Mouse (Mus musculus) T-helper 2 cell (primary cell): ENCODE data around the gene Phlda3.

Experiments used
- in situ Hi-C: fragments of 300-600 bp; cut with MboI, MseI; formaldehyde crosslinking; loops from one replicate; pipeline ENCODE4 v1.15.1; 2025; ENCODE audit warnings: high pct_unique_total_duplicates

Gene Phlda3

DNA sequence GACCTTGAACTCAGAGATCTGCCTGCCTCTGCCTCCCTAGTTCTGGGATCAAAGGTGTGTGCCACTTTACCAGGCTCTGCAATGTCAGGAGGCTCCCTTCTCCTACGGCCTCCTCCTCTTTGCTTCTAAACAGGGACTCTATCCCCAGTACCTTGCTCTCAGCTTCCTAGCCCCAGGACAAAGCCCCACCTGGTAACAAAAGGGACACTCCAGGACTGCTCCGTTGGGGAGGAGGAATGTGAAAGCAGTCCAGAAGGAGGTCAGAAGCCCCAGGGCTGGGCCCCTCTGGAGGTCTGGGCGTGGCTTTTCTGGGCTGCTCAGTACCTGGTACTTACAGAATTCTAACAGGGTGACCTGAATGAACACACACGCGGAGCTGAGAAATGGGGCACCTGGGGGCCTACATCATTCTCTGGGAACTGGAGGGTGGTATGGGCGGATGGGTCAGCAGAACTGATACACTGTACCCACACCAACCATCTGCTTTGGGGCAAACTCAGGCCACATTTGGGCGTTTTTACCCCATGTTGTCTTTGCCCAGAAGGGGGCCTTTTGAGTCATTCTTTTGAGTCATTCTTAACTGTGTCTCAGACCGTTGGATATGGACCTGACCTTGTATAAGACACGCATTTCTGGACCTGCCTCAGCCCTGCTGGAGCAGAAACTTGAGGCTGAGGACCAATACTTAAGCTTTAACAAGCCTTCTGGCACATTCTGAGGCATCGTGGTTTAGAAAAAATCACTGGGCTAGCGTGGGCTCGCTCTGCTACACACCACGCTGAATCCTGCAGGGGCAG is 26.4 kb downstream of the Phlda3 start:
- in situ Hi-C loops: no loop called here

DNA sequence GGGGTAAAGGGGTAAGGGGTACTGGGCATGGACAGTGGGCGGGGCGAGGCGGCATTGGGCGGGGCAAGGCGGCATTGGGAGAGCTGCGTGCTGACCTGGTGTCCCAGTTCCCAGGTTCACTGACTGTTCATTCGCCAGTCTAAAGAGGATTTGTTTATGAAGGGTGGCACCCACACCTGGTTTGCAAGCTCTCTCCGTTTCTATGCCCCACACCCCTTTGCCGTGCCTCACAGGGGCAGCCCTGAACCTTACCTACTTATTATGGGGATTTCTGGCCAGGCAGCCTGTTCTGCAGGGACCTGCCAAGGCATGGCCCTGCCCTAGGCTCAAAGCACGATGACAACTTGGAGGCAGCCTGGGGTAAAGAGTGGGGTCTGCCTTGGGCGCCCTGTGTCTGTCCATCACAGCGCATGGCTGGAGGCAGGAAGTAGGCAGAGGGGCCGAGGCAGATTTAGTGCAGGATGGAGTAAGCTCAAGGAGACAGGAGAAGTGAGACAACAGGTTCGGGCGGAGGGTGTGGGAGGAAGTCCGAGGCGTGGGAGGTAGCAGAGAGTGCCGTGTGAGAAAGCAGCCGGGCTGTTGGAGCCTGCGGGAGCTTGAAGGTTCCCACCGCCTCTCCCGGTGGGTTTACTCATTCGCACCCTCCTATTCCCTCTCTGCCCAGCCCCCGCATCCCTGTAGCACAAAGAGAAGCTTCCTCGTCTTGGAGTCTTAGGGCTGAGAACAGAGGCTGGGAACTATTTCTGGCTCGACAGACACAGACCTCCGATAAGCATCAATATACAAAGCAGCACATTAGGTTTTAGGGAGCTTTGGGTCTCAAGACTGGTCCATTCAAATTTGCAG is 27.7 kb downstream of the Phlda3 start:
- in situ Hi-C loops: no loop called here

DNA sequence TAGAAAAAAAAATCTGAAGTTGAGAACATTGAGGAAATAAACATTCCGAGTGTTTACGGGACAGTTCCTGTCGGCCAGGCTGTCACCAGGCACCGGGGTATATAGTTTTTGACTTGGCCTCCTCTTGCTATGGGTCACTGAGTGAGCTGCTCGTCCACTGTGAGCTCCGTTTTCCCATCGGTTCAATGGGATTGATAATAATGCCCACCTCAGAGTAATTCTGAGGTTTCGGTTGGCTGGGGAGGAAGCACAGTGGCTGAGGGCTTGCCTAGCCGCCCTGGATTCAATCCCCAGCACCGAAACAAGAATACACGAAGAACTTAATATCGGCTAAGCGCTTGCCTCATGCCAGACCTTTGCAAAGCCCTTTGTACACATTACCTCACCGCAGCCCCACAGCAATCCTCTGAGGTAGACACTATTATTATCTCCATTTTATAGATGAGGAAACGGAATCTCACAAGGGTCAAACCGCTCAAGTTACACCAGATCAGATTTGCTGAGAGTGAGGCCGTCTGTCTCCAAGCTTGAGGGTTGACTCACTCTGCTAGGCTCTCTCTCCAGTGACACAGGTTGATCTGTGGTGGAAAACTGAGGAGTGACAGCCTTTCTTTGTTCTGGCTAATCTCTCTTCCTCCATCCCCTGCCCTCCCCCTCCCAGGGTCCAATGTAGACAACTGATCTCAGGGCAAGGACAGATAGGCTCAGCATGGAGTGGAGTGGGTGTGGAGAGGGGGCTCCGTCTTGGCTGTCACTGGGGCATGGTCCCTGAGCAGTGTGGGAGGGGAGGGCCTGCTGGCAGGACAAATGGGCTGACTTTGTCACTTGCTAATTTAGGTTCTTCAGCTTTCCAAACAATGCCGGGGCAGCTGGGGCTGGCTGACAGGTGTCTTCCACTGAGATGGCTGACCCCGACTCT is 28.6 kb downstream of the Phlda3 start:
- in situ Hi-C loops: no loop called here

DNA sequence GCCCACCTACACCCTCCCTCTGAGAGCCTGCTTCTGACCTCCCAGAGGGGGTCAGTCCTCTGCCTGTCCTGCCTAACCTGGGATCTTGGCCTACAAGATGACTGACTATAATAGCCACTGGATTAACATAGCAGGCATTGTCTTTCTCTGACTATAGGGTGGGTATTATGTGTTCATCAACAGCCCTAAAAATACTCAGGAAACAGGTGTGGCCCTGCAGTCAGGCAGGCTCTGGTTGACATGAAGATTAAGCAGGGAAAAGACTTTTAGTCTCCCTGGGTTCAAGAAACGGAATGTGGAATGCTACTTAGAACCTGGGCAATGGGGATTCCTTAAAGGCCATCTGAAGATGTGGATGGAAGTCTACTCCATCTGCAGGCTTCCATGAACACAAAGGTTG is 32.6 kb downstream of the Phlda3 start:
- in situ Hi-C loops: no loop called here

DNA sequence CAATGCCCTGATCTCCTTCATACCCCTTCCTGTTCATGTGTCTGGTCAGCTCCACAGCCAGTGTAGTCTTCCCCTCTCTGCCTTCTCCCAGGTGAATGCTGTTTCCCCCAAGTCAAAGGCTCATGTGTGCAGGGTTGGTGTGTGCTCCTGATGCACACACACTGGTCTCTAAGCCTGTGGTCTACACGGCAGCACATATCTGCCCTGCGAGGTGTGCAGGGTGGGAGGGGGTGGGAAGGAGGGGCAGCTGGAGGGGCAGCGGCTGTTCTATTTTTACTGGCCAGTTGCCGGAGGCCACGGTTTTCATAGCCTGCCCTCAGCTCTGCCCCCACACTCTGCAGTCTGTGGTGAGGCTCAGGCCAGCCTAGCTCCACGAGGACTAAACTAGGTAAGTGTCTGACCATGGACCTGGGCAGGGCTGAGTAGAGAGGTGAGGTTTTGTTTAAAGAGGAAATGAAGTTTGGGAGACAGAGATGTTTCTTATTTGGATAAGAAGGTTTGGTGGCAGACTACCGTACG is 33.2 kb downstream of the Phlda3 start:
- in situ Hi-C loops: no loop called here

DNA sequence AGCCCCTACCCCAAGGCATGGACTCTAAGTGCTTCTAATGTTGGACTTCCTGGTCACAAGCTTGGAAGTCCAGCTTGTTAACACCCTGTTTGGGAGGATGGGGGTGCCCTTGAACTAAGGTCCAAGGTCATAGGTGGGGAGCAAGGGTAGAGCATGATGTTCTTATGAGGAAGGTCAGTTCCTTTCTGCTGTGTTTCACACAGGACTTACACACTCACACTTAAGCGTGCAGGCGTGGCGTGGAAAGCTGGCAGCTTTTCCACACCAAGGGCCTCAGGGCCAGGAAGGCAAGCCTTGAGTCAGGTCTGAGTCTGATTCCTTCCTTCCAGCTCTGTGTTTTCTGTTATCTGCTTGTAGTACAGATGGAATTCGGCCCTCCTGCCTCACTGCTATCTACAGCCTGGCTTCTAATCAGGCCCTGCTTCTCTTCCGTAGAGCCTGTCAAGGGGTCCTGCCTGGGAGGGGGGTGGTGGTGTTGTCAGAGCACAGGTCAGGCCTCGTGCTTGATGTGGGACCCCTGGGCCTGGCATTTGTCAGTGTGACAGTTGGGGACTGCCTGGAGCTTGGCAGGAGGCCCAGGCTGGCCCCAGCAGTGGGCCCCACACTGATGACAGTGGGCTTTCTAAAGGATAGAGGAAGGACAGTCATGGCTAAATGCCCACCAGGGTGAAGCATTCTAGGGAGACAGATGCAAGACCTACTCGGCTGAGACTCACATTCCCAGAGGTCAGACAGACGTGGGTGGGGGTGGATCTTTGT is 34.5 kb downstream of the Phlda3 start:
- in situ Hi-C loops: no loop called here

DNA sequence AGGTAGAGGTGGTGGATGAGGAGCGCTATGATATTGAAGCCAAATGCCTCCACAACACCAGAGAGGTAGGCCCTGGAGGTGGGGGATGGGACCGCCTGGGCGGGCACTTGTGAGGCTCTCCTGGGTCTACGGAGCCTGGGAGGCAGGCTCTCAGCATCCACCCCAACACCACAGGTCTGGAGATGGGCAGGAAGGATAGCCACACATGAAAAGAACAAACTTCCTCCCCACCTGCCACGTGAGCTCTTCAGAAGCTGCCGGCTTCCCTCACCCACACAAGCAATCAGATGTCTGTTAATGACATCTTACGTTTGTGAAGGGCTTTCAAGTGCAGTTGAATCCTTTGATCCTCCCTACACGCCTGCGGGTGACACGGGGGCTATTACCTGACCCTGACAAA is 41.6 kb downstream of the Phlda3 start:
- in situ Hi-C loops: no loop called here

DNA sequence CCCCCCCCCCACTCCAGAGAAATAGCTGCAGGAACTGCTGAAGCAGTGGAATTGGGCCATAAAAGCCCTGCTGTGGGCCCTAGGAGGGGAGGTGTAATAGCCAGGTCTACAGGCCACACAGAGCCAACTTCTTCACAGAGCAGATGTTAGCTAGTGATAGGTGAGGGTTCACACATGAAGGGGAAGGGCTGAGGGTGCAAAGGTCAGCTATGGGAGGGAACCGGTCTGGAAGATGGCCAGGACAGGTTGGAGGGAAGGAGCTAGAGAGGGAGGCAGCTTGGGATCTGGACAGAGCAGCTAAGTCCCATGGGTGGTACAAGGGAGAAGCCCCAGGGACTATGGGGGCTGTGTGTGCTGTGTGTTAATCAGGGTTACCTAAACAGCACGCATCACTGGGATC is 44.3 kb downstream of the Phlda3 start:
- in situ Hi-C loops: no loop called here

DNA sequence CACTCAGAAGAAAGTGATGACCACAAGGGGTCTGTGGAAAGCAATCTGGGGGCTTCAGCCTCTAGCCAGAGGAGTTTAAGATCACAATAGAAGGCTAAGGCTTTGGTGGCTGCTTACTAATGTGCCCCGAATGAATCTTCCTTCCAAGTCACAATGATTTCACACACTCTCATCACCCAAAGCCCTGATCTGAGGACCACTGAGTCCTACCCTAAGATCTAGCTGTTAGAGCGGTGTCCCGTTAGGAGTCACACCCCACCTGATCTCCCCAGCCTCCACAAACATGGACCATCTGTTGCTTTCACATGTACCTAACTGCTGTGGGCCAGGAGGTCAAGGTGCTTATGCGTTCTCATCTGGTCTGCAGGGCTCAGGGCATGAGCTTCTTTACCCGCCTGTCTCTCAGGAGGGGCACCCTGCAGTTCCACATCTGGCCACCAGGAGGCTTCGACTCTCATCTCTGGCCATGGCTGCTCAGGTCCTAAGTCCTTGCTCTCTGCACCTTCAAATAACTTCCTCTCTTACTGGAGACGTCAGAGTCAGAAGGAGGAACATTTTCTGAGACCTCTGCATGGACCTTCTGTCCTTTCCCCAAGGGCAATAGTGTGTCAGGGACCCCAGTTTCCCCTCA is 45.2 kb downstream of the Phlda3 start:
- in situ Hi-C loops: no loop called here

DNA sequence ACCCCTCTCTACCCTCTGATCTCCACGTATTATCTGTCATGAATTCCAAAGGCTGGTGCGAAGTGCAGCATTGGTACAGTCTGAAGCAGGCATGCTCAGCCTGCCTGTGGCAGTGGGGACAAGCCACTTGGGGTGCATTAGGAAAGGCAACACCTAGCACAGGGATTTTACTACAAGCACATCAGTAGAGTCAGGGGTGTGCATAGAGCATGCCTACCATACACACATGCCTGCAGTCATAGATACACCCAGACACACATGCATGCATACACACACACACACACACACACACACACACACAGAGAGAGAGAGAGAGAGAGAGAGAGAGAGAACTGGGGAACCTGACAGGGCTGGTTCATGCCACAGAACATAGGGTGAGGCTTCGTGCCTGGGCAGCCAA is 46.3 kb downstream of the Phlda3 start:
- in situ Hi-C loops: no loop called here

DNA sequence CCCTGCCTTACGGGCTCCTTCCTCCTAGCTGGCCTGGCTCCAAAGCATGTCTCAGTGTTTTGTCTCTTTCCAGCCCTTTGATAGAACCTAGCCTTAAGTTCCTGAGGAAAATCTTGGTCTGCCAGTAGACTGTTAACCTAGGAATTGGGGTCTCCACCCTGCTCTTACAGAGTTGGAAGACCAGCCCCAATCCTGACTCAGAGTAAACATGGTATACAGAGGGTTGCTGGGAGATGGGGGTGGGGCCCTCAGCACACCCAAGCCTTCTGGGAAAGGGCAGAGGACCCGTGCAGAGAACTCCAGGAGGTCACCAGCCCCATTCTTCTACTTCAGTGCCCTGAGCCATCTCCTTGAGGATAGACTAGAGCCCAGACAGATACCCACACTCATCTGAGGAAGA is 46.7 kb downstream of the Phlda3 start:
- in situ Hi-C loops: no loop called here

DNA sequence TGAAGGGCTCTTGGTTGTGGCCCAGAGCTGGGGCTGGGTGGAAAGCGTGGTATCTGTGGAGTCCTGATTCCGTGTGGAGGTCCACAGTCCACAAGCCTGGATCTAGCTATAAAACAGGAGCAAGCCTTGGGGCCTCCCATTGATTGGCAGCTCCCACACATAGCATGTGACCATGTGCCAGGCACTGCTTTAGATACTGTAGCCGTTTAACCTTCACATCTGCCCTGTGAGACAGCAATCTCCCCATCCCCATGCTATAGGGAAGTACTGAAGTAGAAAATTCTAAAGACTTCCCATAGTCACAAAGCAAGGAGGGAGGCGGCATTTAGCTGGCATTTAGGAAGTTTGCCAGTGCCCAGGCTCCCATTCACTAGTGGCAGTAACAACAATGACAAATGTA is 47.2 kb downstream of the Phlda3 start:
- in situ Hi-C loops: no loop called here

DNA sequence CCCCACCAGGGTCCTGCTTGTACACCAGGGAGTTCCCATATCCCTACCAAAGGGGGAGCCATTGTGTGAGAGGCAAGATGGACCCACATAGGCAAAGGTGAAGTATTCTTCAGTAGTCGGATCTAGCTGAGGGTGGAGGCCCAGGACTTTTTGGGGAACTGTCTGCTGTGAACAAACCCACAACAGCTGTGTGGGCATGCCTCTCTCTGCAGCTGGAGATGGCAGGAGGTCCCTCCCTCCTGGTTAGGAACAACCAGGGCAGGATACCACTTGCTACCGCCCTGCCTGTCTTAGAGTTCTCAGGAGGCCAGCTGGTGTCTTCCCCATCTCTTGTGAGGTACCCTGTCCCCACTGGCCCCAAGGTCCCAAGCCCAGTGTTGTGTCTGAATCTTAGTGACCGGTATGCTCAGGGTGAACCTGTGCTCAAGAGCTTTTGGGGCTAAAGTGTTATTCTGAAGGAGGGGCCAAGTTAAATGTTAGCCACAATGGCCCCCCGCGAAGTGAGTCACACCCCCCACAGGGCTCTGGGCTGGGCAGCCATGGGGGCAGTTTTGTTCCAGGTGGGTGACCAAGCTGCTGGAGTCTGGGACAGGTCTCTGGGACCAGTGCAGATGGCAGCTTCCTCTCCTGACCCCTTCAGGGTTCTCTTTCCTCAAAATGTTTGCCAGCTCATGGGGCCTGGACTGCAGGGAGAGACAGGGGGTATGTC is 47.9 kb downstream of the Phlda3 start:
- in situ Hi-C loops: no loop called here

DNA sequence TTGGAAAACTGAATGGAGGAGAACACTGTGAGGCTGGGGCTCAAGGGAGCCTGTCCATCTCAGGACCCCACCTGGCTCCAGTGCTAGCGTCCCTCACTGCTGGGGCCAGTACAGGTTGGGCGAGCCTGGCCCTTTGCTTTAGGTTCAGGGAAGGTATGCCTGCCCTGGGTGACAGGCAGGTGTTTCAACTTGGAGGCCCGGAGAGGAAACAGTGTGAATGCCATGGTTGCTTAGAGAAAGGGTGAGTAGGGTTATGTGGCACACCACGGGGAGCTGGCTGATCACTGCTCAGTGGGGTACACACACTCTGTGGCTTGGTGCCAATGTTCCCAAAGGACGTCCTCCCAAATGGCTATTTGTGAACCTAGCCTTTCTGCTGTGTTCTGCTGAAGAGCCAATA is 48.6 kb downstream of the Phlda3 start:
- in situ Hi-C loops: no loop called here

DNA sequence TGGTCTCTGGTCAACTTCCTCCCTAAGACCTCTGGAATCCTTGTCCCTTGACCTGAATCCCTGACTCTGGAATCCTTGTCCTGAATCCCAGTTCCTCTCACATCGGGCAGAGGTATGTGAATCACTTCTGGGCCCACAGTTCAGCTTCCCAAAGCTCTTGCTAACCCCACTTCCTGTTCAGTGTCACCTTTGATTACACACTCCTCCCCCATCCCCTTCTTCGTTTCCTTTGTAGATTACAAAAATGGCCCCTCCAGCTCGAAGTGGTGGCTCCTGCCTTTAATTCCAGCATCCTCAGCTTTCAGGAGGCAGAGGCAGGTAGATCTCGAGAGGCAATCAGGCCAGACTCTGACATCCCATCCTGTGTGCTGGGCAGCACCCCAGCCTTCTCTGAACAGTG is 51.7 kb downstream of the Phlda3 start:
- in situ Hi-C loops: loop anchor here (5.0 kb wide), 1 partner anchor 685 kb away; the partner anchor contains the start of gene Ptpn7

DNA sequence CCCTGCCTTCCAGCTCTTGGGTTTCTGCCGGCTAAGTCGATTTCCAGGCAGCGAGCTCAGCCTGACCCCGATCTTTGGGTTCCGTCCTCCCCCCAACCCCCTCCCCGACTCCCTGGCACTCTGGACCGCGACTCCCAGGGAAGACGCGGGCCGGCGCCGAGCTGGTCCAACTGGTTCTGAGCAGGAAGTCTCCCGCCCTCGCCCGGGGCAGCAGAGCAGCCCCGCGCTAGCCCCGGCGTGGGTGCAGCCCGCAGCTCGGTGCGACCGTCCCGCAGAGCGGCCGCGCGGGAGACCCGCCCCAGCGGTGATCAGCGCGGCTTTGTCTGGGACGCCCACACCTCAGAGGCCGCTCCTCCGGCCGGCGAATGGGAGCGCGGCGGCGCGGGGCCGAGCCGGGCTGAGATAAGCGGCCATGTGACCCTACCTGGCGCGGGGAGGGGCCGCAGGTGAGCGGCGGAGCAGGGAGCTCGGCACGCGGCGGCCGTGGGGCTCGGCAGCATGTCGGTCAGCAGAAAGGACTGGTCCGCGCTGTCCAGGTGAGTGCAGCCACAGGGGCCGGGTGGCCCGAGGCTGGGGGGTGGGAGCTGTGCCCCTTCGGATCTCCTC is 52.7 kb downstream of the Phlda3 start, which contains the start of gene Lad1:
Gene Lad1, plus strand, starts transcription at position 118 of the 606 bp plus-strand sequence.
- in situ Hi-C loops: loop anchor here (5.0 kb wide), 1 partner anchor 686 kb away; the partner anchor contains the start of gene Ptpn7
